Mouse (Mus musculus): ENCODE data around the gene Coro1c.

The Coro1c gene

DNA sequence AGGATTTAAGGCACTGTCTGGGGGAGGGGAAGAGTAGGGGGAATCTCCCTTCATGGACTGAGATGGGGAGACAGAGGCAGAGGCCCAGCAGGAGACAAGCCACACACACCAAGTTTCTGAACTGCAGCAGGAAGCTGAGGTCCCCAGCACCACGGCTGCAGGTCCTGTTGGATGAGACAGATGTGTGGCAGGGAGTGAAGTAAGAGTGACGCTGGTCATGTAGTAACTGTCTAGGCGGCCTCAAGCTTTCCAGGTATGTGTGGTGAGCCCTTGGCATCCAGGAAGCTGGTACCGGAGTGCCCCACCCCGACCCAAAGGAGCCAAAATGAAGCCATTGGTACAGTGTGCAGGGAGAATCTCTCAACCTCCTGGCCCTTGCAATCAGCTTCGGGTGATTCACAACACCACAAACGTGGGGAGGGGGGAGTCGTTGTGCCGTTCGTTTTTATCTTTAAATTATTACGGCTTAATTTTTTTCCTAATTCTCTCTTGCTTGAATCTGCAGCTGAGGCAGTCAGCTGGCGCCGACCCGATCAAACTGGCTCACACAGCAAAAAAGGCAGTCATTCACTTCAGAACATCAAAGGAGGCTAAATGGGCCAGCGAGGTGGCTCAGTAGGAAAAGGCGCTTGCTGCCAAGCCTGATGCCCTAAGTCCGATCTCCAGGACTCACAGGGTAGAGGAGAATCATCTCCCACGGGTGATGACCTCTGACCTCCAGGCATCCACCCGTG, 111.2 kb downstream of the Coro1c start:
- DNase-seq (ENCODE audit: low spot score in 2 of 2), result no peak

DNA sequence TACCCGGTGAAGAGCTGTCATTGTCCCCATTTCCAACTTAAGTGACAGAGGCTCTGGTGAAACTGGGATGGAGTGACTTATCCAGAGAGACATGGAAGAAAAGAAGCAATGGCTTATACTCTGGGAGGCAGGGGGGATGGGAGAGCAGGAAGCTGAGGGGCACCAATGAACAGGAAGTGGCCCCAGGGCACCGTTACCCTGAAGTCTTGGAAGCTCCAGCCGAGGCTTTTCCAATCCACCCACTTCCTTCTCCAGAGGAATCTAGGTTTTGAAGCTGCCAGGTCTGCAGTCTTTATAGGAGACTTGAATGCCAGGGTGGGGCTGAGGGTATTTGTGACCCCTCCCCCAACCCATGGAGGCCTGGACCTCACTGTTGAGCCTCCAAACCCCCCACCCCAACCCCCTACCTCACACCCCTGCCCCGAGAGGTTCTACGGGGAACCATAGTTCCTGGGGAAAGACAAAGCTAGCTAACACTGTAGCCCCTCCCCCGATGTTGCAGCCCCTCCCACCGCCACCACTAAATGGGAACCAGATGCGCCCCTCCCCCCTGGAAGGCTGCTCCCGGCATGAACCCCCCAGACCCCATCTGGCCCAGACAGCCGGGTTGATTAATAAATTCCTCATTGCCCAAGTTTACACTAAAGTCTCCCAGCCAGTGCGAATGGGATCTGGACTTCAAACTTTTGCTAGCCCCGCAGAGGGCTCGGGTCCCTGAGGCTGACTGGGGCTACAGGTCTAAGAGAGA, 112.0 kb downstream of the Coro1c start:
- no peak for DNase-seq (ENCODE audit: low spot score in 2 of 2)
